Mouse (Mus musculus): ENCODE results near the gene Aars2. TPM values are rescaled to one million over a fixed set of nuclear protein-coding genes. Genes with fewer than 3 reads are reported as not detected.

The Aars2 gene
- polyA plus RNA-seq, 1 experiment from 2014 or later: 19.9 TPM

GRCm38 (mm10) chr17:45490532-45491154 is 16.0 kb upstream of the Aars2 start:
- H3K4me3 ChIP-seq (ENCODE audit: low read length): no peak overlapping the region
- no peaks in the 10 kb centered on the region for H3K4me1 ChIP-seq (replicated peaks; ENCODE audit: control insufficient read depth, insufficient read depth, low read length)
- 53% methylated on average over 13 of the region's 13 CpGs for WGBS
- H3K27ac ChIP-seq (ENCODE audit: low read length): no peak overlapping the region
- ATAC-seq (ENCODE audit: low read depth): no peak
- H3K27me3 ChIP-seq (ENCODE audit: control insufficient read depth, insufficient read depth, low read depth, low read length): no peaks in the 10 kb centered on the region
- no peaks in the 10 kb centered on the region for H3K36me3 ChIP-seq (ENCODE audit: control insufficient read depth, insufficient read depth, low read length)
- H3K4me2 ChIP-seq (ENCODE audit: low read depth, low read length): no peak overlapping the region
- H3K9ac ChIP-seq (ENCODE audit: low read length): no peak overlapping the region
- no peaks in the 10 kb centered on the region for H3K9me3 ChIP-seq (ENCODE audit: control insufficient read depth, low read length)

GRCm38 (mm10) chr17:45495398-45495797 is 11.2 kb upstream of the Aars2 start:
- Histone ChIP-seq H3K27me3 (ENCODE audit: control insufficient read depth, insufficient read depth, low read depth, low read length) (no peaks in the 10 kb centered on the region), H3K36me3 (ENCODE audit: control insufficient read depth, insufficient read depth, low read length) (no peaks in the 10 kb centered on the region), H3K4me2 (ENCODE audit: low read depth, low read length) (no peak overlapping the region), H3K4me1 (replicated peaks; ENCODE audit: control insufficient read depth, insufficient read depth, low read length) (no peaks in the 10 kb centered on the region), H3K27ac (ENCODE audit: low read length) (no peak overlapping the region), H3K4me3 (ENCODE audit: low read length) (no peak overlapping the region), H3K9ac (ENCODE audit: low read length) (no peak overlapping the region), H3K9me3 (ENCODE audit: control insufficient read depth, low read length) (no peaks in the 10 kb centered on the region)
- WGBS: 65% methylated on average over 11 of the region's 11 CpGs
- ATAC-seq (ENCODE audit: low read depth): no peak

GRCm38 (mm10) chr17:45498397-45498796 is 8.2 kb upstream of the Aars2 start:
- Histone ChIP-seq H3K4me1 (replicated peaks; ENCODE audit: control insufficient read depth, insufficient read depth, low read length) (no peaks in the 10 kb centered on the region), H3K27me3 (ENCODE audit: control insufficient read depth, insufficient read depth, low read depth, low read length) (no peaks in the 10 kb centered on the region), H3K9me3 (ENCODE audit: control insufficient read depth, low read length) (no peaks in the 10 kb centered on the region), H3K4me3 (ENCODE audit: low read length) (no peak overlapping the region), H3K36me3 (ENCODE audit: control insufficient read depth, insufficient read depth, low read length) (no peaks in the 10 kb centered on the region), H3K9ac (ENCODE audit: low read length) (no peak overlapping the region), H3K27ac (ENCODE audit: low read length) (no peak overlapping the region), H3K4me2 (ENCODE audit: low read depth, low read length) (no peak overlapping the region)
- WGBS: 76% methylated on average over 13 of the region's 13 CpGs
- no peak for ATAC-seq (ENCODE audit: low read depth)

GRCm38 (mm10) chr17:45499516-45499915 is 7.1 kb upstream of the Aars2 start:
- Histone ChIP-seq H3K36me3 (ENCODE audit: control insufficient read depth, insufficient read depth, low read length) (no peaks in the 10 kb centered on the region), H3K4me3 (ENCODE audit: low read length) (no peak overlapping the region), H3K4me1 (replicated peaks; ENCODE audit: control insufficient read depth, insufficient read depth, low read length) (no peaks in the 10 kb centered on the region), H3K4me2 (ENCODE audit: low read depth, low read length) (no peak overlapping the region), H3K27ac (ENCODE audit: low read length) (no peak overlapping the region), H3K9me3 (ENCODE audit: control insufficient read depth, low read length) (no peaks in the 10 kb centered on the region), H3K27me3 (ENCODE audit: control insufficient read depth, insufficient read depth, low read depth, low read length) (no peaks in the 10 kb centered on the region), H3K9ac (ENCODE audit: low read length) (no peak overlapping the region)
- WGBS: 24% methylated on average over 2 of the region's 2 CpGs
- no peak for ATAC-seq (ENCODE audit: low read depth)

GRCm38 (mm10) chr17:45500981-45501380 is 5.7 kb upstream of the Aars2 start:
- Histone ChIP-seq H3K27me3 (ENCODE audit: control insufficient read depth, insufficient read depth, low read depth, low read length) (no peaks in the 10 kb centered on the region), H3K4me2 (ENCODE audit: low read depth, low read length) (no peak overlapping the region), H3K4me1 (replicated peaks; ENCODE audit: control insufficient read depth, insufficient read depth, low read length) (no peaks in the 10 kb centered on the region), H3K9ac (ENCODE audit: low read length) (no peak overlapping the region), H3K9me3 (ENCODE audit: control insufficient read depth, low read length) (no peaks in the 10 kb centered on the region), H3K4me3 (ENCODE audit: low read length) (no peak overlapping the region), H3K36me3 (ENCODE audit: control insufficient read depth, insufficient read depth, low read length) (no peaks in the 10 kb centered on the region), H3K27ac (ENCODE audit: low read length) (no peak overlapping the region)
- ATAC-seq (ENCODE audit: low read depth): no peak
- 30% methylated on average over 4 of the region's 4 CpGs for WGBS

GRCm38 (mm10) chr17:45502324-45502723 is 4.3 kb upstream of the Aars2 start:
- H3K4me1 ChIP-seq (replicated peaks; ENCODE audit: control insufficient read depth, insufficient read depth, low read length): peaks cover 3% of the 10 kb centered on the region
- no peaks in the 10 kb centered on the region for H3K9me3 ChIP-seq (ENCODE audit: control insufficient read depth, low read length)
- no peaks in the 10 kb centered on the region for H3K36me3 ChIP-seq (ENCODE audit: control insufficient read depth, insufficient read depth, low read length)
- H3K27me3 ChIP-seq (ENCODE audit: control insufficient read depth, insufficient read depth, low read depth, low read length): no peaks in the 10 kb centered on the region
- H3K4me2 ChIP-seq (ENCODE audit: low read depth, low read length): no peak overlapping the region
- 33% methylated on average over 4 of the region's 4 CpGs for WGBS
- no peak overlapping the region for H3K4me3 ChIP-seq (ENCODE audit: low read length)
- no peak for ATAC-seq (ENCODE audit: low read depth)
- H3K9ac ChIP-seq (ENCODE audit: low read length): no peak overlapping the region
- H3K27ac ChIP-seq (ENCODE audit: low read length): no peak overlapping the region

- H3K27ac ChIP-seq (ENCODE audit: low read length): peak overlapping the region; percentile 5; the same call in 1 of the 2 replicates
- ATAC-seq (ENCODE audit: low read depth): no peak
- H3K9ac ChIP-seq (ENCODE audit: low read length): no peak overlapping the region
- no peak overlapping the region for H3K4me2 ChIP-seq (ENCODE audit: low read depth, low read length)
- peaks cover 6% of the 10 kb centered on the region for H3K4me1 ChIP-seq (replicated peaks; ENCODE audit: control insufficient read depth, insufficient read depth, low read length)
- H3K36me3 ChIP-seq (ENCODE audit: control insufficient read depth, insufficient read depth, low read length): no peaks in the 10 kb centered on the region
- 39% methylated on average over 5 of the region's 5 CpGs for WGBS
- H3K4me3 ChIP-seq (ENCODE audit: low read length): no peak overlapping the region
- H3K27me3 ChIP-seq (ENCODE audit: control insufficient read depth, insufficient read depth, low read depth, low read length): no peaks in the 10 kb centered on the region
- H3K9me3 ChIP-seq (ENCODE audit: control insufficient read depth, low read length): no peaks in the 10 kb centered on the region
These were observed 3.2 kb upstream of the Aars2 start for GRCm38 (mm10) chr17:45503301-45503973.

DNA sequence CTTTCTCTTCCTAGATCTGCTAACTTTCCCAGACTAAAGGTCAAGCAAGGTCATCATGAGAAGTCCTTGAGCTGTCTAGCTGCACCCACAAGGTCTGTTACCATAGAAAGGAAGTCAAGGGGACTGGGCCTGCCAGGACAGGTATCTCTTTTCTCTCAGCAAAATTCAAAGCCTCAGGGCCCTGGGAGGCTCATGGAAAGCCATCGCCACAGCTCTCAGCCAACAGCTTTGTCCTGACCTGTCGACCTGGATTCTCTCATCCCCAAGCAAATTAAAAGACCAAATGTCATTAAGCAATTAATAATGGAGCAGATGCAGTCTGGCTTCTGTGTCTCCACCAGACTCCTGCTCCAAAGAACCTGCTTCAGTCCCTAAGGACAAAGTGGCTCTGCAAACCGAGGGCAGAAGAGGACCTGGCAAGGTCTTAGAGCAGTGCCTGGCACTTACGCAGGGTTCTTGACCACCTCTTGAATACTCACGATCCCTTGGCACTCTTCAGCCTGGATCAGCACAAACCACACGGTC is 638 bp upstream of the Aars2 start:
- H3K36me3 ChIP-seq (ENCODE audit: control insufficient read depth, insufficient read depth, low read length): no peaks in the 10 kb centered on the region; the same call in 1 of the 2 replicates
- peaks cover 6% of the 10 kb centered on the region for H3K4me1 ChIP-seq (replicated peaks; ENCODE audit: control insufficient read depth, insufficient read depth, low read length)
- 64% methylated on average over 6 of the region's 6 CpGs for WGBS
- no peak overlapping the region for H3K4me3 ChIP-seq (ENCODE audit: low read length)
- no peaks in the 10 kb centered on the region for H3K27me3 ChIP-seq (ENCODE audit: control insufficient read depth, insufficient read depth, low read depth, low read length)
- H3K4me2 ChIP-seq (ENCODE audit: low read depth, low read length): no peak overlapping the region
- H3K9me3 ChIP-seq (ENCODE audit: control insufficient read depth, low read length): no peaks in the 10 kb centered on the region
- no peak for ATAC-seq (ENCODE audit: low read depth)
- H3K27ac ChIP-seq (ENCODE audit: low read length): no peak overlapping the region
- no peak overlapping the region for H3K9ac ChIP-seq (ENCODE audit: low read length)

GRCm38 (mm10) chr17:45510871-45511270 is 4.2 kb downstream of the Aars2 start:
- H3K27ac ChIP-seq (ENCODE audit: low read length): no peak overlapping the region
- ATAC-seq (ENCODE audit: low read depth): no peak
- no peaks in the 10 kb centered on the region for H3K9me3 ChIP-seq (ENCODE audit: control insufficient read depth, low read length)
- H3K4me1 ChIP-seq (replicated peaks; ENCODE audit: control insufficient read depth, insufficient read depth, low read length): peaks cover 6% of the 10 kb centered on the region
- no peak overlapping the region for H3K9ac ChIP-seq (ENCODE audit: low read length)
- H3K36me3 ChIP-seq (ENCODE audit: control insufficient read depth, insufficient read depth, low read length): no peaks in the 10 kb centered on the region; the same call in 1 of the 2 replicates
- no peak overlapping the region for H3K4me3 ChIP-seq (ENCODE audit: low read length)
- no peak overlapping the region for H3K4me2 ChIP-seq (ENCODE audit: low read depth, low read length)
- no peaks in the 10 kb centered on the region for H3K27me3 ChIP-seq (ENCODE audit: control insufficient read depth, insufficient read depth, low read depth, low read length)
- WGBS: 81% methylated on average over 4 of the region's 4 CpGs
